Mouse (Mus musculus): ENCODE data around the gene Cdk8.

GRCm38 (mm10) chr5:146349183-146349582, 118.2 kb downstream of the Cdk8 start:
- no peak for TF ChIP-seq CEBPB (IDR thresholded peaks at IDR 0.05; ENCODE audit: insufficient read depth, poor library complexity, severe bottlenecking)
- TF ChIP-seq POLR2A (IDR thresholded peaks at IDR 0.05; ENCODE audit: insufficient read length, low read depth), result no peak
